Mouse (Mus musculus): ENCODE measurements around the gene Plekhj1.
"Not testable (repeated sequence)": the region's sequence is repeated elsewhere in the genome, so short reads cannot be mapped to it uniquely, and the experiment has no call there.

Plekhj1 gene

GRCm38 (mm10) chr10:80798150-80799006 is at the start of gene Plekhj1, which contains the start of gene Sf3a2:
Gene Plekhj1 (minus strand): TSS chr10:80798626.
Gene Sf3a2 (plus strand): TSS chr10:80798198.
- peak; percentile 95 for DNase-seq (ENCODE audit: low spot score)

GRCm38 (mm10) chr10:80845732-80846131 is 47.3 kb upstream of the Plekhj1 start:
- DNase-seq (ENCODE audit: low spot score): no peak

GRCm38 (mm10) chr10:80845055-80845693 is 46.7 kb upstream of the Plekhj1 start:
- DNase-seq (ENCODE audit: low spot score): no peak

GRCm38 (mm10) chr10:80843931-80844547 is 45.6 kb upstream of the Plekhj1 start, which contains the start of gene Lingo3:
Gene Lingo3 (minus strand): TSS chr10:80844039.
- DNase-seq (ENCODE audit: low spot score): no peak

GRCm38 (mm10) chr10:80843087-80843930 is 44.9 kb upstream of the Plekhj1 start:
- no peak for DNase-seq (ENCODE audit: low spot score)

GRCm38 (mm10) chr10:80842334-80842733 is 43.9 kb upstream of the Plekhj1 start:
- DNase-seq (ENCODE audit: low spot score): no peak

GRCm38 (mm10) chr10:80841685-80842084 is 43.3 kb upstream of the Plekhj1 start:
- DNase-seq (ENCODE audit: low spot score): no peak

GRCm38 (mm10) chr10:80839848-80840247 is 41.4 kb upstream of the Plekhj1 start:
- DNase-seq (ENCODE audit: low spot score): no peak

- no peak for DNase-seq (ENCODE audit: low spot score)
Measured at GRCm38 (mm10) chr10:80838346-80838912, 40.0 kb upstream of the Plekhj1 start.

GRCm38 (mm10) chr10:80837827-80838226 is 39.4 kb upstream of the Plekhj1 start:
- no peak for DNase-seq (ENCODE audit: low spot score)

- no peak for DNase-seq (ENCODE audit: low spot score)
Measured at GRCm38 (mm10) chr10:80836949-80837379, 38.5 kb upstream of the Plekhj1 start.

- DNase-seq (ENCODE audit: low spot score): no peak
Measured at GRCm38 (mm10) chr10:80835617-80836016, 37.2 kb upstream of the Plekhj1 start.

- no peak for DNase-seq (ENCODE audit: low spot score)
Measured at GRCm38 (mm10) chr10:80832818-80833217, 34.4 kb upstream of the Plekhj1 start.

- DNase-seq (ENCODE audit: low spot score): peak; percentile 88
Measured at GRCm38 (mm10) chr10:80831136-80831535, 32.7 kb upstream of the Plekhj1 start.

GRCm38 (mm10) chr10:80829359-80830278 is 31.2 kb upstream of the Plekhj1 start:
- no peak for DNase-seq (ENCODE audit: low spot score)

GRCm38 (mm10) chr10:80828587-80828986 is 30.2 kb upstream of the Plekhj1 start:
- not testable (repeated sequence) for DNase-seq (ENCODE audit: low spot score)

GRCm38 (mm10) chr10:80827870-80828420 is 29.5 kb upstream of the Plekhj1 start:
- no peak for DNase-seq (ENCODE audit: low spot score)

- DNase-seq (ENCODE audit: low spot score): no peak
Measured at GRCm38 (mm10) chr10:80827063-80827869, 28.8 kb upstream of the Plekhj1 start.

Measured in yolk sac, embryonic 10.5 days (tissue).